ENCODE assay signal across 13 mouse cellular contexts in genomic region chr10:69726265-69726664, GRCm38 (mm10).
"Had no signal": no experiment of that assay in that cellular context is flagged by ENCODE, and none has a peak within 500 bp of the region (broad histone marks: within the 10 kb centered on the region; RNA-seq: fewer than 3 reads in every experiment).

No protein-coding gene starts in this region.

- DNase-seq: kidney, postnatal 10 days; liver, embryonic 13.5 days; lung, adult 2 months; lung, postnatal 14 days; lung, postnatal 4 days; midbrain, embryonic 14.5 days; thymus, adult 2 months; thymus, postnatal 14 days; thymus, postnatal 4 days had no signal

- H3K9ac ChIP-seq: kidney, embryonic 15.5 days; liver, embryonic 13.5 days; neural tube, embryonic 12.5 days had no signal

- H3K36me3 ChIP-seq: kidney, embryonic 15.5 days; liver, embryonic 13.5 days; neural tube, embryonic 12.5 days had no signal

- H3K4me1 ChIP-seq: liver, embryonic 13.5 days had no signal

- H3K9me3 ChIP-seq: kidney, embryonic 15.5 days; liver, embryonic 13.5 days; neural tube, embryonic 12.5 days had no signal

- H3K27ac ChIP-seq: kidney, embryonic 15.5 days; liver, embryonic 13.5 days; neural tube, embryonic 12.5 days; stomach, postnatal 0 days had no signal

- H3K4me3 ChIP-seq: kidney, embryonic 15.5 days; liver, embryonic 13.5 days; neural tube, embryonic 12.5 days had no signal

- H3K27me3 ChIP-seq: kidney, embryonic 15.5 days; liver, embryonic 13.5 days; neural tube, embryonic 12.5 days had no signal

- H3K4me2 ChIP-seq: kidney, embryonic 15.5 days; liver, embryonic 13.5 days; midbrain, embryonic 11.5 days; neural tube, embryonic 12.5 days had no signal
